Mouse (Mus musculus) bone marrow macrophage, adult 2 months (primary cell): ENCODE data around the gene Sod2.

Experiments used
- CTCF ChIP-seq: IDR thresholded peaks from 2 replicates; pipeline ENCODE4 v1.5.1; 2012; ENCODE audit warnings: low read depth, mild to moderate bottlenecking, low read length, moderate library complexity
- POLR2A ChIP-seq: IDR thresholded peaks from 2 replicates; pipeline ENCODE4 v1.6.1; 2012; ENCODE audit warnings: mild to moderate bottlenecking, low read depth, low read length, borderline replicate concordance

GRCm38 (mm10) chr17:12991194-12991634, 15.4 kb upstream of the Sod2 start:
- TF ChIP-seq CTCF (no peak), POLR2A (no peak)
